Mouse (Mus musculus) heart, embryonic 16.5 days (tissue): ENCODE measurements around the gene Tnp2. TPM values are rescaled to one million over a fixed set of nuclear protein-coding genes. Genes with fewer than 3 reads are reported as not detected.

Experiments
- ATAC-seq: fragments of 200-750 bp; cut with Nextera tagmentation; replicated peaks from 2 replicates; pipeline ENCODE4 v1.8.0; 2017; ENCODE audit warnings: moderate number of reproducible peaks; ENCODE audit not compliant: insufficient read depth, low FRiP score; ENCODE audit errors: extremely low read depth
- H3K27ac ChIP-seq: fragments of 300-500 bp; sonication (generic); 2 replicates; pipeline ENCODE4 v1.5.1; 2014; ENCODE audit warnings: mild to moderate bottlenecking, low read length, control low read depth, moderate library complexity
- H3K27me3 ChIP-seq: fragments of 300-500 bp; sonication (generic); 2 replicates; pipeline ENCODE4 v1.6.1; 2014; ENCODE audit warnings: low read length, mixed read lengths; ENCODE audit not compliant: control insufficient read depth, insufficient read depth
- H3K36me3 ChIP-seq: fragments of 300-500 bp; sonication (generic); 2 replicates; pipeline ENCODE4 v1.6.1; 2014; ENCODE audit not compliant: control insufficient read depth, insufficient read depth
- H3K4me1 ChIP-seq: fragments of 300-500 bp; sonication (generic); 2 replicates; pipeline ENCODE4 v1.6.1; 2014; ENCODE audit warnings: low read length, mixed read lengths; ENCODE audit not compliant: control insufficient read depth, insufficient read depth
- H3K4me2 ChIP-seq: fragments of 300-500 bp; sonication (generic); 2 replicates; pipeline ENCODE4 v1.6.1; 2014; ENCODE audit warnings: low read depth, mild to moderate bottlenecking, control low read depth, low read length
- H3K4me3 ChIP-seq: fragments of 300-500 bp; sonication (generic); 2 replicates; pipeline ENCODE4 v1.5.1; 2014; ENCODE audit warnings: mild to moderate bottlenecking, control low read depth, low read length
- H3K9ac ChIP-seq: fragments of 300-500 bp; sonication (generic); 2 replicates; pipeline ENCODE4 v1.6.1; 2014; ENCODE audit warnings: low read length, control low read depth
- H3K9me3 ChIP-seq: fragments of 300-500 bp; sonication (generic); replicated peaks from 2 replicates; pipeline ENCODE4 v1.6.1; 2016; ENCODE audit warnings: low read length; ENCODE audit not compliant: control insufficient read depth
- WGBS: fragments of 180-500 bp; shearing (Covaris S2); extraction: QIAGEN DNeasy Blood & Tissue Kit; methylation state at CpG from one replicate; pipeline ENCODE4 v1.1.7; 2014; 5-methylcytosine and 5-hydroxymethylcytosine counted together
- polyA plus RNA-seq: library from polyadenylated mRNA; unstranded; fragments of >200 nt; fragmentation: Nextera tagmentation; extraction: Ambion mirVana; gene quantifications from 2 replicates; pipeline ENCODE4 v1.2.1, GENCODE M21; 2015

Gene Tnp2
- polyA plus RNA-seq, 1 experiment from 2014 or later = 0.47 TPM

DNA sequence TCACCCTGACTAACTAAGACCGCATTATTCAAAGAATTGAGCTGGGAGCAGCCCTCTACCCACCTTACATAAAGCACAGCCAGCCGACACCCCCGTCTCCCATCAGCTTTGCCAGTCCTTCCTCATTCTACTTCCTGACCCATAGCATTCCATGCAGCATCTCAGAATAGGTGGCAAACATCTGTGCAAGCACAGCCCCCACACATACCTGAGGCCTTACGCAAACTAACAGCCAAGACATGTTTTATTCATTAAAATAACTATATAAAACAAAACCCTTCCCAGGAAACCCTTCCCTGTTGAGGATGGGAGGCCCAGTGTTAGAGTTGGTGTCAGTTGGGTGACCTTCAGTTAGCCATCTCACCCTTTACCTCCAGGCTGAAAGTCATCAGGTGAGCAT is 37.4 kb upstream of the Tnp2 start:
- Histone ChIP-seq H3K9me3 (no peaks in the 10 kb centered on the region; the same call in 1 of the 2 replicates), H3K4me1 (no peaks in the 10 kb centered on the region), H3K4me3 (no peak overlapping the region), H3K4me2 (no peak overlapping the region), H3K27ac (no peak overlapping the region), H3K9ac (no peak overlapping the region), H3K27me3 (no peaks in the 10 kb centered on the region), H3K36me3 (no peaks in the 10 kb centered on the region)
- no peak for ATAC-seq
- WGBS = 83% methylated on average over 4 of the region's 4 CpGs

DNA sequence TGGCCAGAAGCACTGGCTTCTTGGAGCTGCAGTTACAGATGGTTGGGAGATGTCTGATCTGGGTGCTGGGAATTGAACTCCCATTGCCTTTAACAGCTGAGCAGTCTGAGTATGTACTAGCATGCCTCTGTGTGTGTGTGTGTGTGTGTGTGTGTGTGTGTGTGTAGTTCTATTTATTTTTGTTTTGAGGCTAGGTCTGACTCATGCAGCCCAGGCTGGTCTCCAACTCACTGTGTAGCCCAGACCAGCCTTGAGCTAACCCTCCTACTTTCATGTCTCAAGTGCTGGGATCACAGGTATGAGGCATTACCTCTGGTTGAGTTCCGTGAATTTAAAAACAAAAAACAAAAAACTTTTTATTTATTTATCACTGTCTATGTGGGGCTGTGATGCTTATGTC is 36.1 kb upstream of the Tnp2 start:
- ATAC-seq = no peak
- Histone ChIP-seq H3K9me3 (no peaks in the 10 kb centered on the region; the same call in 1 of the 2 replicates), H3K4me3 (no peak overlapping the region), H3K9ac (no peak overlapping the region), H3K4me1 (no peaks in the 10 kb centered on the region), H3K27me3 (no peaks in the 10 kb centered on the region), H3K4me2 (no peak overlapping the region), H3K36me3 (no peaks in the 10 kb centered on the region), H3K27ac (no peak overlapping the region)
- WGBS = 77% methylated on average over 1 of the region's 1 CpGs

DNA sequence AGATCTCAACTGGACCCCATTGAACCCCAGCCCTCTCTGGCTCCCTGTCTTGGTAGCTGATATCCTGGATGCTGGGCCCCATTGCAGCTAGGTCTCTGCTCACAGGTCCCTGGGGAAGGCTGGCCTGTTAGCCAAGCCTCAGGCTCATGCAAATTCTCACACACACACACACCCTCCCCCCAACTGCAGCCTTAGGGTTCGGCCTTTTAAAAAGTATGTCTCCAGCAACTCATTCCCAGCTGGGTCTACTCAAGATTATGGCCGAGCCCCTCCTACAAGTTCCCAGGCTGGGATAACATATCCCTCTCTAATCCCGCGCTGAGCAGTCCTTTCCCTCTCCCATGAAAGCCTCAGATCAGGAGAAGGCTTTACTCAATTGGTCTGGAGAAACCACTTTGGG is 32.9 kb upstream of the Tnp2 start:
- no peak overlapping the region for H3K9ac ChIP-seq
- no peaks in the 10 kb centered on the region; the same call in 1 of the 2 replicates for H3K9me3 ChIP-seq
- no peaks in the 10 kb centered on the region for H3K4me1 ChIP-seq
- no peaks in the 10 kb centered on the region for H3K36me3 ChIP-seq
- 54% methylated on average over 4 of the region's 4 CpGs for WGBS
- no peaks in the 10 kb centered on the region for H3K27me3 ChIP-seq
- no peak overlapping the region for H3K4me2 ChIP-seq
- H3K27ac ChIP-seq = 0 out of 2 replicates have a peak overlapping the region, but pooled peaks have one; percentile 52
- no peak overlapping the region for H3K4me3 ChIP-seq
- ATAC-seq = 0 out of 2 replicates have a peak, but pooled peaks have one; percentile 32

DNA sequence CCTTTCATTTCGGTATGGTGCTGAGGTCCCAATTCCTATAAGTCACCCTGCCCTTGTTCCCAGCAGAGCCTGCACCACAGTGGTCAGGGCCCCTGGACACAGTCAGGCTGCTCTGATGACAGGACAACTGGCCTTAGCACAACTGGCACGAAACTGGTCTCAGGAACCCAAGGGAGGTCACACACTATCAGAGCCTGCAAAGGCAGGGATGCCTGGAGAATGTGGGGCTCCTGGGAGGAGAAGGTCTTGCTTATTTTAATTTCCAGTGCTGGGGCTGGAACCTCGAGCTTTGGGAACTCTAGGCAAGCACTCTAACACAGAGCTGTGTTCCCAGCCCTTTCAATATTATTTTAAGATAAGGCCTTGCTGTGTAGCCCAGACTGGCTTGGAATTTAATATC is 31.5 kb upstream of the Tnp2 start:
- Histone ChIP-seq H3K27ac (peak overlapping the region; percentile 49; the same call in 1 of the 2 replicates), H3K4me2 (no peak overlapping the region), H3K4me3 (no peak overlapping the region), H3K9ac (no peak overlapping the region), H3K9me3 (no peaks in the 10 kb centered on the region; the same call in 1 of the 2 replicates), H3K36me3 (no peaks in the 10 kb centered on the region), H3K27me3 (no peaks in the 10 kb centered on the region), H3K4me1 (peaks cover under 1% of the 10 kb centered on the region)
- WGBS = 41% methylated on average over 3 of the region's 3 CpGs
- no peak; the same call in 1 of the 2 replicates for ATAC-seq

DNA sequence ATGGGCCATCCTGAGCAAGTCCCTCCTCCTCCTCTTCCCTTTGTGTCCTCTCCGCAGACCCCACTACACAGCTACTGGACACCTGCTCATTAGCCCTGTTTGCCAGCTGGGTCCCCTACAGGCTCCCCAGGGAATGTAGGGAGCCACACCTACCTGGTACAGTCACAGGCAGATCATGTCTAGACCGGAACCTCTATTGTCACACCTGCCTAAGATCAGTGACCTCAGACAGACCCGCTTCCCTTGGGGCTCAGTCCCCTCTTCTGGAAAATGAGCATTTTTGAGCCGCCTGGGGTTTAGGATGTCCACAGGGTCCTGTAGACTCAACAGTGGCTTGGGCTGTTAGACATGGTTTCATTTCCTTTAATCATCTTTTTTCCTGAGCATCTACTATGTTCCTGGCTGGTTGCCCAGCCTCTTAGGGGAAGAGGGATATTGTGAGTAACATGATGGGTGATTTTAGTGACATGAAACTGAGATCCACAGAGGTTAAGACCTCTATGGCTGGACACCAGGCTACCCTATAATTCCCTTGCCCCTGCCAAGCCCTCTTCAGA is 30.2 kb upstream of the Tnp2 start:
- 87% methylated on average over 4 of the region's 4 CpGs for WGBS
- Histone ChIP-seq H3K9me3 (no peaks in the 10 kb centered on the region; the same call in 1 of the 2 replicates), H3K4me2 (no peak overlapping the region), H3K4me3 (no peak overlapping the region), H3K27ac (no peak overlapping the region), H3K36me3 (no peaks in the 10 kb centered on the region), H3K4me1 (peaks cover 4% of the 10 kb centered on the region), H3K27me3 (no peaks in the 10 kb centered on the region), H3K9ac (no peak overlapping the region)
- ATAC-seq = no peak

DNA sequence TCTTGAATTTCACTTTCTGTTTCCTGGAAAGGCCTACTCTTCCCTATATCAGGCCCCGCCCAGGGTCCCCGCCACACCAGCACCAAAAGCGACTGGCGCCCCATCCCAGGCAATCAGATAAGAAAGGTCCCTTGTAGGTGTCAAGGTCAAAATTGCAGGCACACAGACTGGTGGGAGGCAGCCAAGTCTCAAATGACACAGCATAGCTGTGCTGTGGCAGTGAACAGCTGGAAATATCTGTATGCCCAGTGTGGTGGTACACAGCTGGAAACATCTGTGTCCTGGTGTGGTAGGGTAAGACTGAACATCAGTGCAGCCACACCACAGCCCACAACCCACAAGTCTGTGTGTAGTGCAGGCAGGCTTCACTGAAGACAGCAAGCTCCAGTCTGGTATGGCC is 26.4 kb upstream of the Tnp2 start:
- H3K4me3 ChIP-seq = no peak overlapping the region
- H3K4me2 ChIP-seq = no peak overlapping the region
- no peaks in the 10 kb centered on the region for H3K36me3 ChIP-seq
- peaks cover 9% of the 10 kb centered on the region for H3K4me1 ChIP-seq
- ATAC-seq = no peak
- 48% methylated on average over 4 of the region's 4 CpGs for WGBS
- no peaks in the 10 kb centered on the region for H3K27me3 ChIP-seq
- H3K9me3 ChIP-seq = no peaks in the 10 kb centered on the region
- H3K27ac ChIP-seq = no peak overlapping the region
- no peak overlapping the region for H3K9ac ChIP-seq

DNA sequence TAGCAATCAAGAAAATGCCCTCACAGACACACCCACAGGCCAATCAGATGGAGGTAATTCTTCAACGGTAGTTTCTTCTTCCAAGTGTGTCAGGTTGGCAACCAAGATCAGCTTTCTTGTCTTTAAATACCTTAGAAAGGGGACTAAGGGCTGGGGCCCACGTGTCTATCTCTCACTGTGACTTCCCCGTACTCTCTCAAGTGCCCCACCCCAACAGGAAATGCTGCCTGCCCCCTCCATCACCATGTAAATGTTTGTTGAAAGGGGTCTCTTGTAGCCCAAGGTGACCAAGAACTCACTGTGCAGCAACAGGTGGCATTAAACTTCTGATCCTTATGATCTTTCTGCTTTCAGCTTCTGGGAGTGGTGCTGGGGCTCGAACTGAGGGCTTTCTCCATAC is 25.3 kb upstream of the Tnp2 start:
- H3K4me2 ChIP-seq = no peak overlapping the region
- H3K36me3 ChIP-seq = no peaks in the 10 kb centered on the region
- H3K9ac ChIP-seq = no peak overlapping the region
- no peaks in the 10 kb centered on the region for H3K9me3 ChIP-seq
- H3K27ac ChIP-seq = no peak overlapping the region
- ATAC-seq = no peak
- no peaks in the 10 kb centered on the region for H3K27me3 ChIP-seq
- WGBS = 75% methylated on average over 4 of the region's 4 CpGs
- peaks cover 9% of the 10 kb centered on the region for H3K4me1 ChIP-seq
- H3K4me3 ChIP-seq = no peak overlapping the region

DNA sequence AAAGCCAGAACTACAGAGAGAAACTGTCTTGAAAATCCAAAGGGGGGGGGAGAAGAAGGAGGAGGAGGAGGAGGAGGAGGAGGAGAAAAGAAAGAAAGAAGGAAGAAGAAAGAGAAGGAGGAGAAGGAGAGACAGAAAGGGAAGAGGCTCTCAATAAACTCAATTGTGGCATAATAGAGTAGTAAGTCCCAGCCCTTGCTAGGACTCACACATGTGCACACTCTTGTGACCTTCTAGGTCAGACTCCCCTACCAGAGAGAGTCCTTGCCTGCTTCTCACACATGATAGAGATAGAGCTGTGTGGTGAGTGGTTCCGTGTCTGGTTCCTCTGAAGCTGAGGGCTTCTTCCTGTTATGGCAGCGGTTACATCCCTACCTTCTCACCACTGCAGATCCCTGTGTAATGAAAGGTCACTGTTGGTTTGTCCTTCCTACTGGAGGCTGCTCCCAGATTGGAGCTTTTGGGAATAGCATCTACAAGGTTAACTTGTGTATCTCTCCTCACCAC is 24.5 kb upstream of the Tnp2 start, which contains the start of gene Gm11172:
Gene Gm11172, plus strand, starts transcription at position 51 of the 507 bp plus-strand sequence.
- Histone ChIP-seq H3K9me3 (no peaks in the 10 kb centered on the region), H3K9ac (no peak within 1 kb of the TSS), H3K4me1 (peaks cover 9% of the 10 kb centered on the region), H3K4me3 (no peak within 1 kb of the TSS), H3K4me2 (no peak within 1 kb of the TSS), H3K36me3 (no peaks in the 10 kb centered on the region), H3K27ac (no peak within 1 kb of the TSS), H3K27me3 (no peaks in the 10 kb centered on the region)
- WGBS = 80% methylated on average over 2 of the region's 2 CpGs
- ATAC-seq = no peak

DNA sequence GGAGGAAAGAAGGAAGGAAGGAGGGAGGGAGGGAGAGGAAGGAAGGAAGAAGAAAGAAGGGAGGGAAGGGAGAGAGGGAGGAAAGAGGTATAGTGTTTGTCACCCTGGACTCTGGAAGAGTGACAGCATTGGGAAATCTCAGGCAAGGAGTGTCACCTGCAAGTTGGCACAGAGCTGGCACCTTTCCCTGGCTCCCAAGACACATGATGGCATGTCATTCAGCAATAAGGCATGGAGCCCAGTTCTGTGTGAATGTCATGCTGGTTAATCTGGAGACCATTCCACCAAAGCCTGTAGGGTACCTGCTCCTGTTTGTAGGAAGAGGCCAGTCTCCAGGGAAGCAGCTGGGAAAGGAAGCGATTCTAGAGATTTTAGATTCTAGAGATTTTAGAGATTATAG is 21.9 kb upstream of the Tnp2 start:
- 91% methylated on average over 1 of the region's 1 CpGs for WGBS
- Histone ChIP-seq H3K4me1 (peaks cover 9% of the 10 kb centered on the region), H3K4me2 (no peak overlapping the region), H3K27ac (no peak overlapping the region), H3K4me3 (no peak overlapping the region), H3K9ac (no peak overlapping the region), H3K36me3 (no peaks in the 10 kb centered on the region), H3K9me3 (no peaks in the 10 kb centered on the region), H3K27me3 (no peaks in the 10 kb centered on the region)
- no peak for ATAC-seq
